Mouse (Mus musculus) midbrain, embryonic 11.5 days (tissue): ENCODE results near the gene Ugt1a8. TPM values are rescaled to one million over a fixed set of nuclear protein-coding genes. Genes with fewer than 3 reads are reported as not detected.
"Not testable (repeated sequence)": the region's sequence is repeated elsewhere in the genome, so short reads cannot be mapped to it uniquely, and the experiment has no call there.

Experiments used
- ATAC-seq: fragments of 200-750 bp; cut with Nextera tagmentation; 2 replicates; pipeline ENCODE4 v1.8.0; 2017; ENCODE audit warnings: moderate TSS enrichment, moderate library complexity; ENCODE audit not compliant: low FRiP score
- DNase-seq: peaks from one replicate; pipeline ENCODE4 v3.0.0; 2015; ENCODE audit warnings: low spot score; ENCODE audit errors: missing footprints
- H3K27ac ChIP-seq: fragments of 300-500 bp; sonication (generic); 2 replicates; pipeline ENCODE4 v1.5.1; 2014; ENCODE audit warnings: low read depth, low read length
- H3K27me3 ChIP-seq: fragments of 300-500 bp; sonication (generic); 2 replicates; pipeline ENCODE4 v1.6.1; 2014; ENCODE audit warnings: mild to moderate bottlenecking, low read length, moderate library complexity, mixed read lengths; ENCODE audit not compliant: control insufficient read depth, insufficient read depth
- H3K36me3 ChIP-seq: fragments of 300-500 bp; sonication (generic); 2 replicates; pipeline ENCODE4 v1.6.1; 2014; ENCODE audit warnings: mild to moderate bottlenecking, low read length, moderate library complexity, mixed read lengths; ENCODE audit not compliant: control insufficient read depth, insufficient read depth
- H3K4me1 ChIP-seq: fragments of 300-500 bp; sonication (generic); 2 replicates; pipeline ENCODE4 v1.6.1; 2014; ENCODE audit warnings: low read length; ENCODE audit not compliant: control insufficient read depth, insufficient read depth
- H3K4me2 ChIP-seq: fragments of 300-500 bp; sonication (generic); 2 replicates; pipeline ENCODE4 v1.6.1; 2014; ENCODE audit warnings: mild to moderate bottlenecking, moderate library complexity
- H3K4me3 ChIP-seq: fragments of 300-500 bp; sonication (generic); 2 replicates; pipeline ENCODE4 v1.5.1; 2014; ENCODE audit warnings: low read depth, low read length
- H3K9ac ChIP-seq: fragments of 300-500 bp; sonication (generic); 2 replicates; pipeline ENCODE4 v1.6.1; 2014; ENCODE audit warnings: low read length
- H3K9me3 ChIP-seq: fragments of 300-500 bp; sonication (generic); 2 replicates; pipeline ENCODE4 v1.6.1; 2016; ENCODE audit warnings: low read length; ENCODE audit not compliant: control insufficient read depth
- WGBS: fragments of 180-500 bp; shearing (Covaris S2); extraction: QIAGEN DNeasy Blood & Tissue Kit; methylation state at CpG from one replicate; pipeline ENCODE4 v1.1.7; 2014; 5-methylcytosine and 5-hydroxymethylcytosine counted together
- polyA plus RNA-seq: library from polyadenylated mRNA; unstranded; fragments of >200 nt; fragmentation: Nextera tagmentation; extraction: Ambion mirVana; gene quantifications from 2 replicates; pipeline ENCODE4 v1.2.1, GENCODE M21; 2014

The Ugt1a8 gene
- polyA plus RNA-seq, 1 experiment from 2014 or later: not detected

GRCm38 (mm10) chr1:88143966-88144675 lies 56.5 kb downstream of the Ugt1a8 start:
- H3K9me3 ChIP-seq, H3K4me3 ChIP-seq, H3K27ac ChIP-seq, H3K27me3 ChIP-seq, H3K4me1 ChIP-seq, H3K9ac ChIP-seq, H3K4me2 ChIP-seq, H3K36me3 ChIP-seq: not testable (repeated sequence)
- DNase-seq (peak; percentile 87), ATAC-seq (peak; percentile 22; the same call in 1 of the 2 replicates)
- WGBS: 6% methylated on average over 4 of the region's 5 CpGs

GRCm38 (mm10) chr1:88145278-88145677 lies 57.7 kb downstream of the Ugt1a8 start:
- not testable (repeated sequence) for H3K4me3 ChIP-seq, H3K9ac ChIP-seq, ATAC-seq, H3K4me2 ChIP-seq, H3K27ac ChIP-seq, H3K27me3 ChIP-seq, H3K9me3 ChIP-seq, DNase-seq, H3K36me3 ChIP-seq, H3K4me1 ChIP-seq
- 75% methylated on average over 2 of the region's 2 CpGs for WGBS

DNA sequence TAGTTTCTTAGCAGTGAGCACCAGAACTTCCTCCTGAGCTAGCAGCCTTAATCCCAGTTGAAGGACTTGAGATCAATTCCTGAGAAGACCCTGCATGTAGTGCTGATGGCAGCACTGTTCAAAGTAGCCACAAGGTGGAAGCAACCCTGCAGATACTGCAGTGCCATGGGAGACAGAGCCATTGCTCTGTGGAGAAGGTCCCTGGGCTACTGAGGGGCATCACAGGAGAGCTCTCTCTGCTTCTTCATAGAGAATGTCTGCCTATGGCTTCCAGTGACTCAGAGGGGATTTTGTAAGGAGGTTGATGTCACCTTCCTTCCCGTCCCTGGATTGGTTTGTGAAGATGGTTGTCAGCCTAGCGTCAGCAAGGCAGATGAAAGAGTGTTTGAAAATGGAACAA lies 62.5 kb downstream of the Ugt1a8 start:
- DNase-seq, H3K27ac ChIP-seq, H3K4me2 ChIP-seq, ATAC-seq, H3K4me3 ChIP-seq, H3K9ac ChIP-seq, H3K36me3 ChIP-seq, H3K4me1 ChIP-seq, H3K27me3 ChIP-seq, H3K9me3 ChIP-seq: not testable (repeated sequence)
- WGBS: 83% methylated on average over 2 of the region's 2 CpGs

GRCm38 (mm10) chr1:88158430-88158829 lies 70.8 kb downstream of the Ugt1a8 start:
- Histone ChIP-seq H3K9ac (no peak overlapping the region), H3K36me3 (no peaks in the 10 kb centered on the region), H3K9me3 (no peaks in the 10 kb centered on the region), H3K4me2 (no peak overlapping the region), H3K4me1 (no peaks in the 10 kb centered on the region), H3K27me3 (no peaks in the 10 kb centered on the region), H3K4me3 (no peak overlapping the region), H3K27ac (no peak overlapping the region)
- DNase-seq: no peak
- 86% methylated on average over 2 of the region's 2 CpGs for WGBS
- ATAC-seq: no peak

DNA sequence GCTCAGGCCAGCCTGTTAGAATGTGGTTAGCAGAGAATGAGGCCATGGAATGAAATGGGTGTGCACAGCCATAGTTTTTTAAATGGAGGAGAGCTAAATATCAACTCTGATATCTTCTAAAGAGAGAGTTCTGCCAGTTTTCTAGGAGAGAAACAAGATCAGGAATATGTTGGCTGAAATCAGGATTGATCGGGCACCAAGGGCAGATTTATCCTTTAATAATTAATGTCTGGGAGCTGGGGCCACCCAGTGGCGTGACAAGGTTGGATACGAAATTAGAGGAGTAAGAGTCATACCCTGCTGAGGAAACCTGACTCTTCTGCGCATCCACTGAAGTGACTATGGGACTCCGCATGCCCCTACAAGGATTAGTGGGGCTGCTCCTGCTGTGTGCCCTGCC lies 78.1 kb downstream of the Ugt1a8 start, which contains the start of gene Ugt1a5:
Gene Ugt1a5, plus strand, starts transcription at position 302 of the 400 bp plus-strand sequence.
- Histone ChIP-seq H3K36me3 (no peaks in the 10 kb centered on the region), H3K4me1 (no peaks in the 10 kb centered on the region), H3K4me2 (no peak within 1 kb of the TSS), H3K9ac (no peak within 1 kb of the TSS), H3K27ac (no peak within 1 kb of the TSS), H3K4me3 (no peak within 1 kb of the TSS), H3K27me3 (no peaks in the 10 kb centered on the region), H3K9me3 (no peaks in the 10 kb centered on the region)
- no peak for ATAC-seq
- no peak for DNase-seq
- 87% methylated on average over 5 of the region's 5 CpGs for WGBS

GRCm38 (mm10) chr1:88172190-88172589 lies 84.6 kb downstream of the Ugt1a8 start:
- H3K4me3 ChIP-seq, H3K27ac ChIP-seq, H3K27me3 ChIP-seq, DNase-seq, ATAC-seq, H3K36me3 ChIP-seq, H3K4me2 ChIP-seq, H3K9me3 ChIP-seq, H3K4me1 ChIP-seq, H3K9ac ChIP-seq: not testable (repeated sequence)
- WGBS: 95% methylated on average over 5 of the region's 7 CpGs

DNA sequence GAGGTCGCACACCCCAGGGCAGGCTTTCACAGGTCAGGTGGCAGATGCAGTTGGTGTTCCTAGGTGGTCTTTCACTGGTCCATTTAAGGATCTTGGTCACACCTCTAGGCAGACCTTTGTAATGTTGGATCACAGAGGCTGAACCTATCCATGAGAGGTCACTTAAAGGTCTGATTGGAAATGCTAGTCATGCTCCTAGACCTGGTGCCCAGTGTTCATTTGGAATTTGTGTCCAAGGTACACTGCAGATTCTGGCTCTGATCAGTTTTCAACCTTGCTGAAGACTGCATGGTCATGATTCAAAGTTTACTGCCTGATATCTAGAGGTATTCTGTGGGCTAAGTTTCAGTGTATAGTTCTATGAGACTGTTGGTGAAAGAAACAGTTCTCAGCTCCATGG lies 92.0 kb downstream of the Ugt1a8 start:
- DNase-seq (no peak), ATAC-seq (no peak)
- no peak overlapping the region for H3K27ac ChIP-seq
- WGBS: 86% methylated on average over 1 of the region's 1 CpGs
- H3K4me2 ChIP-seq: no peak overlapping the region
- no peaks in the 10 kb centered on the region for H3K4me1 ChIP-seq
- H3K27me3 ChIP-seq: no peaks in the 10 kb centered on the region
- H3K9ac ChIP-seq: no peak overlapping the region
- no peaks in the 10 kb centered on the region for H3K36me3 ChIP-seq
- H3K4me3 ChIP-seq: no peak overlapping the region
- peaks cover 3% of the 10 kb centered on the region; the same call in 1 of the 2 replicates for H3K9me3 ChIP-seq

DNA sequence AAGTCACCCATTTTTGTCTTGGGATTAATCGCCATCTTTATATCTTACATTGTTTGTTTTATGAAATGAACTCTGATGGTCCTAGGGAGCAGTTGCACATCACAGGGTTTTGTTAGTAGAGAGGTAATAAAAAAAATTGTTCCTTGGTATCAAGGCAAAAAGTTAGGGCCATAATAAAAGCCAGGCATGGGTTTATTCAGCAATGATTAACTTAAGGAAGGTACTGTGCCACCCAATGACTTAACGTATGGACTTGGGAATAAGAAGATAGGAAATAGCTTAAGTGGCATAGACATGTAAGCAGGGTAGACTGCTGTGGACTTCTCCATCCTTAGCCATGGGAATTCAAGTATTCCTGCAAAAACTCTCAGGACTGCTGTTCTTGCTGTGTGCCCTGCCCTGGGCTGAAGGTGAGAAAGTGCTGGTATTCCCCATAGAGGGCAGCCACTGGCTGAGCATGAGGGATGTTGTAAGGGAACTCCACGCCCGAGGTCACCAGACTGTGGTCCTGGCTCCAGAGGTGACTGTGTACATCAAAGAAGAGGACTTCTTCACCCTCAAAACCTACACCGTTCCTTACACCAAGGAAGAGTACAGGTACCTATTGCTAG lies 98.8 kb downstream of the Ugt1a8 start:
- H3K36me3 ChIP-seq: no peaks in the 10 kb centered on the region
- no peak for ATAC-seq
- no peaks in the 10 kb centered on the region for H3K9me3 ChIP-seq
- H3K9ac ChIP-seq: no peak overlapping the region
- H3K27ac ChIP-seq: no peak overlapping the region
- no peaks in the 10 kb centered on the region for H3K4me1 ChIP-seq
- 91% methylated on average over 5 of the region's 5 CpGs for WGBS
- DNase-seq: peak; percentile 74
- H3K4me3 ChIP-seq: no peak overlapping the region
- no peaks in the 10 kb centered on the region for H3K27me3 ChIP-seq
- H3K4me2 ChIP-seq: no peak overlapping the region

DNA sequence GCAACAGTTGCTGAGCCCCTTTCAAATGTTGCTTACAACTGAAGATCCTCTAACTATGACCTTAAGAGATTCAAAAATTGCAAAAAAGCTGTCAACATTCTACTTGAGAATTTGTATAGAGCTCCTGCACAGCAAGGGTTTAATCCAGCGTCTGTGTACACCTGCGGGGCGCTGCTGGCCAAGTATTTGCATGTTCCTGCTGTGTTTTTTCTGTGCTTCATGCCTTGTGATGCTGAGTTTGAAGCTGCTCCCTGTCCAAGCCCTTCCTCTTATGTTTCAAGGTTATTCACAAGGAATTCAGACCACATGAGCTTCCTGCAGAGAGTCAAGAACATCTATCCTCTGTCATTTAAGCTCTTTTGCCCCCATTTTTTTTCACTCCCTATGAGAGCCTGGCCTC lies 104.5 kb downstream of the Ugt1a8 start:
- H3K4me1 ChIP-seq: no peaks in the 10 kb centered on the region
- H3K9me3 ChIP-seq: no peaks in the 10 kb centered on the region
- H3K36me3 ChIP-seq: no peaks in the 10 kb centered on the region
- H3K27me3 ChIP-seq: no peaks in the 10 kb centered on the region
- no peak overlapping the region for H3K9ac ChIP-seq
- no peak for ATAC-seq
- H3K4me2 ChIP-seq: no peak overlapping the region
- WGBS: 68% methylated on average over 3 of the region's 3 CpGs
- no peak overlapping the region for H3K27ac ChIP-seq
- no peak overlapping the region for H3K4me3 ChIP-seq
- peak; percentile 47 for DNase-seq
